Mouse (Mus musculus): Measurements from ENCODE around the gene Gnl2. TPM values are rescaled to one million over a fixed set of nuclear protein-coding genes. Genes with fewer than 3 reads are reported as not detected.
A peak's percentile ranks its signal among the peaks of the same experiment; 100 is the strongest.

The Gnl2 gene
- polyA plus RNA-seq, 1 experiment from 2014 or later = 91.2 TPM

DNA sequence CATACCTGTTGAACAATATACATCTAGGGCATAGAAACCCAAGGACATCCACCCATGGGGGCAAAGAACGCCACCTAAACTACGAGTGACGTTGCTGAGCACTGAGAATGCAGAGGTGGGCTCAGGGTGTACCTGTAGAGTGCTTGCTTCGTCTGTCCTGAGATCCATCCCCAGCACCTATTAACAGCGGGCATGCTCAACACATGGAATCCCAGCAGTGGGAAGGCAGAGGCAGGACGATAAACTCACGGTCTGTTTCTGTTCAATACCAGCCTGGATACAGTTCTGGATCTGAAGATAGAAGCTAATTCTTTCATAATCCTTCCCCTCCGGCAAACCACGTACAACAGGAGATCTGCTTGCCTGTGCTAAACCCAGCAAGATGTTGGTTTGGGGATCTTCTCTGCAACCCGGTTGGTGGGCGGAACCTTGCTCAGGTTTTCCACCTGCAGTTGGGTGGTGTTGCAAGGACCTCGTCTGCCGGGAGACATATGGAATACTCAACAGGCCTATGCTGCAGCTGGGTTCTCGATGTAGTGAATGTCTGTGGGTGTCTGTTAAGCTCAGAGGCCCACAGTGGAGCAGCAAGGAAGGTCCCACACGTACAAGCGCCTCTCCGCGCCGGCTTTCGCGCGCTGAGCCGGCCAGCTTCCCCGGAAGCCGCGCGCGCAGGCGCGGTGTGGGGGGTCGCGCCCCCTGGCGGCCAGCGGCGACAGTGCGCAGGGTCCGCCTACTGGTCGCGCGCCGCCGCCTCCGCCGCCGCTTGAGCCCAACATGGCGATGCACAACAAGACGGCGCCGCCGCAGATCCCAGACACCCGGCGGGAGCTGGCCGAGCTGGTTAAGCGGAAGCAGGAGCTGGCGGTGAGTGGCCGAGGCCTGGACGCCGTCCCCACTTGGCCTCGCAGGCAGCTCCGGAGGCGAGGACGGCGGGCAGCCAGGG is 68.3 kb downstream of the Gnl2 start, which contains the start of gene Meaf6:
Gene Meaf6 (plus strand): TSS at position 732 of the 943 bp plus-strand sequence.
- H3K4me2 ChIP-seq (replicated peaks; ENCODE audit: low read depth, low read length) = peak within 1 kb of the TSS; percentile 53
- H3K27ac ChIP-seq (ENCODE audit: low read depth, low read length) = peak within 1 kb of the TSS; percentile 98
- H3K9ac ChIP-seq (ENCODE audit: low read depth, low read length) = peak within 1 kb of the TSS; percentile 92
- H3K9me3 ChIP-seq (ENCODE audit: control insufficient read depth, low read length) = no peaks in the 10 kb centered on the region
- H3K36me3 ChIP-seq (ENCODE audit: control insufficient read depth, insufficient read depth, low read length) = peaks cover 6% of the 10 kb centered on the region; the same call in 1 of the 2 replicates
- H3K4me1 ChIP-seq (replicated peaks; ENCODE audit: control insufficient read depth, insufficient read depth, low read length) = peaks cover 2% of the 10 kb centered on the region; the same call in 1 of the 2 replicates
- H3K4me3 ChIP-seq (ENCODE audit: low read depth, low read length) = peak within 1 kb of the TSS; percentile 81
- no peaks in the 10 kb centered on the region for H3K27me3 ChIP-seq (ENCODE audit: control insufficient read depth, insufficient read depth, low read length)
- ATAC-seq (ENCODE audit: low FRiP score) (peak; percentile 89), DNase-seq (ENCODE audit: low spot score) (peak; percentile 95)
- WGBS = 2% methylated on average over 46 of the region's 63 CpGs

DNA sequence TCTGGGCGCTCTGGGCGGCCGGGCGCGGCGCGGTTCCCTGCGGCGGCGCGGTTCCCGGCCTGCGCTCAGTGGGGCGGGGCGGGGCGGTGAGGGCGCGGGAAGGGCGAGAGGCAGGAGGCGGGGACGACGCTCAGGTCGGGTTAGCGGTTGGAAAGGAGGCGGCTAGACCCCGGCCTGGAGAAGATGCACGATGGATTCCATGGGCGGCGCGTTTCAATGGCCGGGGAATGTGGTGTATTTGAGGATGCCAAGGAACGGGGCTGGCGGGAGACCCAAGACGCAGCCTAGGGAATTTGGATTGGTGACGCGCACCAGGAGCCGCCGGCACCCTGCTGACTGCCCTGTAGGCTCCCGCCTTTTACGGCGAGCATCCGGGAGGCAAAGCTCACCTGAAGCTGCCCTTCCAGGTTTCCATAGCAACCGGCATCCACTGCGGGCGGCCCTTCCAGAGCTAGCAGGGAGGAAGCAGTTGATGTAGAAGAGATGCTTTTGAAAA is 69.0 kb downstream of the Gnl2 start:
- 0% methylated on average over 31 of the region's 45 CpGs for WGBS
- DNase-seq (ENCODE audit: low spot score) = no peak
- Histone ChIP-seq H3K36me3 (ENCODE audit: control insufficient read depth, insufficient read depth, low read length) (peaks cover 7% of the 10 kb centered on the region), H3K4me3 (ENCODE audit: low read depth, low read length) (peak overlapping the region; percentile 81), H3K4me1 (replicated peaks; ENCODE audit: control insufficient read depth, insufficient read depth, low read length) (peaks cover 2% of the 10 kb centered on the region; the same call in 1 of the 2 replicates), H3K4me2 (replicated peaks; ENCODE audit: low read depth, low read length) (peak overlapping the region; percentile 53), H3K9me3 (ENCODE audit: control insufficient read depth, low read length) (no peaks in the 10 kb centered on the region), H3K9ac (ENCODE audit: low read depth, low read length) (peak overlapping the region; percentile 92), H3K27me3 (ENCODE audit: control insufficient read depth, insufficient read depth, low read length) (no peaks in the 10 kb centered on the region), H3K27ac (ENCODE audit: low read depth, low read length) (peak overlapping the region; percentile 98)
- peak; percentile 91 for ATAC-seq (ENCODE audit: low FRiP score)

GRCm38 (mm10) chr4:125093031-125093430 is 76.6 kb downstream of the Gnl2 start:
- H3K36me3 ChIP-seq (ENCODE audit: control insufficient read depth, insufficient read depth, low read length) = peaks cover 9% of the 10 kb centered on the region
- H3K9ac ChIP-seq (ENCODE audit: low read depth, low read length) = no peak overlapping the region
- H3K27me3 ChIP-seq (ENCODE audit: control insufficient read depth, insufficient read depth, low read length) = no peaks in the 10 kb centered on the region
- no peak overlapping the region for H3K27ac ChIP-seq (ENCODE audit: low read depth, low read length)
- H3K9me3 ChIP-seq (ENCODE audit: control insufficient read depth, low read length) = no peaks in the 10 kb centered on the region
- no peak for ATAC-seq (ENCODE audit: low FRiP score)
- no peak for DNase-seq (ENCODE audit: low spot score)
- H3K4me3 ChIP-seq (ENCODE audit: low read depth, low read length) = no peak overlapping the region
- 89% methylated on average over 5 of the region's 5 CpGs for WGBS
- no peak overlapping the region for H3K4me2 ChIP-seq (replicated peaks; ENCODE audit: low read depth, low read length)
- H3K4me1 ChIP-seq (replicated peaks; ENCODE audit: control insufficient read depth, insufficient read depth, low read length) = no peaks in the 10 kb centered on the region

- no peak overlapping the region for H3K4me2 ChIP-seq (replicated peaks; ENCODE audit: low read depth, low read length)
- ATAC-seq (ENCODE audit: low FRiP score) (no peak), DNase-seq (ENCODE audit: low spot score) (no peak)
- no peaks in the 10 kb centered on the region for H3K9me3 ChIP-seq (ENCODE audit: control insufficient read depth, low read length)
- 97% methylated on average over 5 of the region's 5 CpGs for WGBS
- no peaks in the 10 kb centered on the region for H3K27me3 ChIP-seq (ENCODE audit: control insufficient read depth, insufficient read depth, low read length)
- H3K4me1 ChIP-seq (replicated peaks; ENCODE audit: control insufficient read depth, insufficient read depth, low read length) = no peaks in the 10 kb centered on the region
- H3K27ac ChIP-seq (ENCODE audit: low read depth, low read length) = no peak overlapping the region
- H3K9ac ChIP-seq (ENCODE audit: low read depth, low read length) = no peak overlapping the region
- no peak overlapping the region for H3K4me3 ChIP-seq (ENCODE audit: low read depth, low read length)
- H3K36me3 ChIP-seq (ENCODE audit: control insufficient read depth, insufficient read depth, low read length) = no peaks in the 10 kb centered on the region
These were observed 79.7 kb downstream of the Gnl2 start for GRCm38 (mm10) chr4:125096066-125096465.

DNA sequence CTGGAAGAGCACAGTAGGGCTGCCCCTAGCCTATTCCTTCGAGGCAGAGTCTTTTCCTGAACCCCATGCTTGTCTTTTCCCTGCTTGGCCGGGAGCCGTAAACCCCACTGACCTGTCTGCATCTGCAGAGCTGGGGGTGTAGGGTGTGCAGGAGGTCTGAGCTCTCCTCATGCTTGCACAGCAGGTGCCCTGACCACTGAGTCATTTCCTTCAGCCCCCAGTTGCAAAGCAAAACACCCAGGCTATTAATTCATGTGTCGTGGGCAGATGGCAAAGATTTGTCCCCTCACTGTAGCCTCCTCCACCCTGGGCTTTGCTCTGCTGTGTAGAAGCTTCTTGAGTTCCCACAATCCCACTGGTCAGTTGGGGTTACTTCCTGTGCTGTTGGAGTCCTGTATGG is 81.0 kb downstream of the Gnl2 start:
- H3K36me3 ChIP-seq (ENCODE audit: control insufficient read depth, insufficient read depth, low read length) = no peaks in the 10 kb centered on the region
- H3K4me1 ChIP-seq (replicated peaks; ENCODE audit: control insufficient read depth, insufficient read depth, low read length) = no peaks in the 10 kb centered on the region
- no peak overlapping the region for H3K27ac ChIP-seq (ENCODE audit: low read depth, low read length)
- H3K27me3 ChIP-seq (ENCODE audit: control insufficient read depth, insufficient read depth, low read length) = no peaks in the 10 kb centered on the region
- H3K9me3 ChIP-seq (ENCODE audit: control insufficient read depth, low read length) = no peaks in the 10 kb centered on the region
- ATAC-seq (ENCODE audit: low FRiP score) (no peak), DNase-seq (ENCODE audit: low spot score) (no peak)
- WGBS = 82% methylated on average over 4 of the region's 4 CpGs
- H3K9ac ChIP-seq (ENCODE audit: low read depth, low read length) = no peak overlapping the region
- H3K4me2 ChIP-seq (replicated peaks; ENCODE audit: low read depth, low read length) = no peak overlapping the region
- H3K4me3 ChIP-seq (ENCODE audit: low read depth, low read length) = no peak overlapping the region

DNA sequence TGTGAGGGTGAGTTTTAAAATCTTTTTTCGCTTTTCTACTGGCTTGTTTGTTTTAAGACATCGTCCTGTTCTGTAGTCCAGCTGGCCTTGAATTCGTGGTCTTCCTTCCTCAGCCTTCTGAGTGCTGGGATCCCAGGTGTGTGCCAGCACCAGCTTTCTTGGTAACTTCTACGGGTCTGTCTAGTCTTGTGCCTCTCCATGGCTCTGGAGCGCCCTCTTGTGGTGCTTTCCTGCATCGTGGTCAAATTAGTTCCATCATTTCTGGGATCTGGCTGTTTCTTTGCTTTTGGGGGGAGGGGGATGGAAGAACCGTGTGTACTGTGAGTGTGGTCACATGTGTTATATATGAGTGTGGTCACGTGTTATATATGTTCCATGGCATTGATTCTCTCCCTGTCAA is 83.1 kb downstream of the Gnl2 start:
- Histone ChIP-seq H3K9me3 (ENCODE audit: control insufficient read depth, low read length) (no peaks in the 10 kb centered on the region), H3K36me3 (ENCODE audit: control insufficient read depth, insufficient read depth, low read length) (peaks cover 3% of the 10 kb centered on the region; the same call in 1 of the 2 replicates), H3K27ac (ENCODE audit: low read depth, low read length) (no peak overlapping the region), H3K4me1 (replicated peaks; ENCODE audit: control insufficient read depth, insufficient read depth, low read length) (no peaks in the 10 kb centered on the region), H3K4me2 (replicated peaks; ENCODE audit: low read depth, low read length) (no peak overlapping the region), H3K27me3 (ENCODE audit: control insufficient read depth, insufficient read depth, low read length) (no peaks in the 10 kb centered on the region), H3K4me3 (ENCODE audit: low read depth, low read length) (no peak overlapping the region), H3K9ac (ENCODE audit: low read depth, low read length) (no peak overlapping the region)
- peak; percentile 94 for DNase-seq (ENCODE audit: low spot score)
- 9% methylated on average over 8 of the region's 8 CpGs for WGBS
- ATAC-seq (ENCODE audit: low FRiP score) = no peak

GRCm38 (mm10) chr4:125101334-125101733 is 84.9 kb downstream of the Gnl2 start:
- H3K4me3 ChIP-seq (ENCODE audit: low read depth, low read length) = no peak overlapping the region
- 73% methylated on average over 13 of the region's 13 CpGs for WGBS
- H3K9ac ChIP-seq (ENCODE audit: low read depth, low read length) = no peak overlapping the region
- H3K27ac ChIP-seq (ENCODE audit: low read depth, low read length) = no peak overlapping the region
- H3K4me2 ChIP-seq (replicated peaks; ENCODE audit: low read depth, low read length) = no peak overlapping the region
- no peaks in the 10 kb centered on the region for H3K4me1 ChIP-seq (replicated peaks; ENCODE audit: control insufficient read depth, insufficient read depth, low read length)
- DNase-seq (ENCODE audit: low spot score) (no peak), ATAC-seq (ENCODE audit: low FRiP score) (no peak)
- H3K9me3 ChIP-seq (ENCODE audit: control insufficient read depth, low read length) = no peaks in the 10 kb centered on the region
- H3K36me3 ChIP-seq (ENCODE audit: control insufficient read depth, insufficient read depth, low read length) = peaks cover 3% of the 10 kb centered on the region; the same call in 1 of the 2 replicates
- H3K27me3 ChIP-seq (ENCODE audit: control insufficient read depth, insufficient read depth, low read length) = no peaks in the 10 kb centered on the region

Measured in hindbrain, embryonic 11.5 days (tissue).